10 mouse cellular contexts compared by ENCODE assay signal in the genomic region with DNA sequence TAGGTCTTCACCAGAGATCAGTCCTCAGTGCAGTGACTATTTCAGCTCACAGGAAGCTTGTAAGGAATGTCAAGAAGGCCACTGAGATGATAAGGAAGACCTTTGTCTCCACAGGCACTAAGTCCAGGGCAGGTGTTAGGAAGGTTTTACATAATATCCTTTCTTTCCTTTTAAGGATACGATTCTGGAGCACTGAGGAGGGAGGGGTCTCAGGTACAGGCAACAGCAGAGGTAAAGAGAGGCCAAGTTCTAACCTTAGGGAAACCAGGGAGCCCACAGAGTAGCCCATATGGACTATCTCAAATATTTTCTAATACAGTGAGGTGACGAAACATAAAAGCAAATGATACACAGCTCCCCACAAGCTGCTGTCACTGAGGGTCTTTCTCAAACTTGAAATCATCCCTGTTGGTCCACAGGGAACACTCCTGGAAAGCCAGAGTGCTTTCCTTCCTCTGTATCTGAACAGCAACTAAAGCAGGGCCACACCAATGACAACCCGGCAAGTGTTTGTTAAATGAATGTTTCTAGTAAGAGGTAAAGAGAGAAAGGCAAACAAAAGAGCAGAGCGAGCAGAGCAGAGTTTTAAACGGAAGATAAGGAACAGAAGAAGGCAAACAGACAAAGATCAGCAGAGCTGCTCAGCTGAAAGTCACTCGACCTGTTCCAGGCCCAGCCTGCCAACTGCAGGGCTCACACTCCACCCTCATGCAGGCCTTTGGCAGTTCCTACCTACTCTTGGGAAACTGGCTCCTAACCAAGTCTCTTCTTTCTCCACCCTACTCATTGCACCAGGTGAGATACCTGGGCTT. TPM values are rescaled to one million over a fixed set of nuclear protein-coding genes. Genes with fewer than 3 reads are reported as not detected.
DNase-seq lines count a peak whose midpoint lies in the region; ATAC-seq and TF ChIP-seq lines count a peak whose summit lies in the region.
"Had no signal": no experiment of that assay in that cellular context is flagged by ENCODE, and none has a peak within 500 bp of the region (broad histone marks: within the 10 kb centered on the region; RNA-seq: fewer than 3 reads in every experiment).

No protein-coding gene starts in this region.

- TF ChIP-seq CTCF in liver, postnatal 0 days (IDR thresholded peaks at IDR 0.05; ENCODE audit: low read depth): no peak
- no peak for TF ChIP-seq CTCF in stomach, postnatal 0 days (IDR thresholded peaks at IDR 0.05; ENCODE audit: low read depth)

- no peaks in the 10 kb centered on the region for H3K9me3 ChIP-seq in liver, postnatal 0 days (ENCODE audit: low read length)
- no peaks in the 10 kb centered on the region for H3K9me3 ChIP-seq in stomach, postnatal 0 days (ENCODE audit: control insufficient read depth, low read length)
- H3K9me3 ChIP-seq: midbrain, embryonic 13.5 days had no signal

- H3K27ac ChIP-seq in liver, postnatal 0 days (ENCODE audit: low read depth): peak overlapping the region; percentile 39; the same call in 1 of the 2 replicates
- peak overlapping the region; percentile 63 for H3K27ac ChIP-seq in stomach, postnatal 0 days (replicated peaks)
- H3K27ac ChIP-seq: midbrain, embryonic 13.5 days had no signal

- H3K27me3 ChIP-seq in liver, postnatal 0 days (ENCODE audit: insufficient read depth, low read length): no peaks in the 10 kb centered on the region
- H3K27me3 ChIP-seq in stomach, postnatal 0 days (ENCODE audit: control insufficient read depth, insufficient read depth, low read length): no peaks in the 10 kb centered on the region
- H3K27me3 ChIP-seq: midbrain, embryonic 13.5 days had no signal

- no peak for TF ChIP-seq EP300 in liver, postnatal 0 days (IDR thresholded peaks at IDR 0.05; ENCODE audit: low read depth)
- TF ChIP-seq EP300 in stomach, postnatal 0 days (optimal IDR thresholded peaks at IDR 0.05): no peak

- ATAC-seq in liver, postnatal 0 days: peak; percentile 40; the same call in 1 of the 2 replicates
- ATAC-seq in stomach, postnatal 0 days (ENCODE audit: low FRiP score, low TSS enrichment): peak; percentile 98
- ATAC-seq in CD4-positive, CD25-positive, alpha-beta regulatory T cell, adult 4 months: no peak
- ATAC-seq: midbrain, embryonic 13.5 days had no signal

- DNase-seq in adrenal gland, postnatal 14 days: peak; percentile 10
- DNase-seq in adrenal gland, adult 8-10 months: no peak
- peak; percentile 81 for DNase-seq in urinary bladder, postnatal 14 days (ENCODE audit: low spot score)
- DNase-seq in urinary bladder, postnatal 25 days (ENCODE audit: low spot score): no peak
- DNase-seq in liver, postnatal 0 days: peak; percentile 28
- DNase-seq in stomach, postnatal 0 days (ENCODE audit: low spot score): peak; percentile 90
- no peak for DNase-seq in left cerebral cortex, adult 18-20 months (ENCODE audit: low spot score in 2 of 2)
- DNase-seq: layer of hippocampus, postnatal 36 days had no signal

- 42% methylated on average over 6 of the region's 6 CpGs for WGBS in liver, postnatal 0 days (ENCODE audit: insufficient replicate concordance)
- WGBS in stomach, postnatal 0 days: 30% methylated on average over 6 of the region's 6 CpGs

- H3K4me3 ChIP-seq in liver, postnatal 0 days (ENCODE audit: low read depth, low read length): no peak overlapping the region
- no peak overlapping the region for H3K4me3 ChIP-seq in stomach, postnatal 0 days (ENCODE audit: low read depth, low read length)
- H3K4me3 ChIP-seq: midbrain, embryonic 13.5 days had no signal

- H3K4me2 ChIP-seq in liver, postnatal 0 days (ENCODE audit: low read depth, low read length): peak overlapping the region; percentile 9; the same call in 1 of the 2 replicates
- H3K4me2 ChIP-seq in stomach, postnatal 0 days (replicated peaks; ENCODE audit: low read depth): peak overlapping the region; percentile 6; the same call in 1 of the 2 replicates
- H3K4me2 ChIP-seq: midbrain, embryonic 13.5 days had no signal

- H3K4me1 ChIP-seq in liver, postnatal 0 days (ENCODE audit: insufficient read depth): peaks cover 3% of the 10 kb centered on the region
- no peaks in the 10 kb centered on the region; the same call in 1 of the 2 replicates for H3K4me1 ChIP-seq in stomach, postnatal 0 days (replicated peaks; ENCODE audit: control insufficient read depth, insufficient read depth)
- H3K4me1 ChIP-seq: midbrain, embryonic 13.5 days had no signal

- H3K36me3 ChIP-seq in liver, postnatal 0 days (replicated peaks; ENCODE audit: insufficient read depth, low read length): no peaks in the 10 kb centered on the region
- H3K36me3 ChIP-seq in stomach, postnatal 0 days (ENCODE audit: control insufficient read depth, insufficient read depth, low read length): no peaks in the 10 kb centered on the region; the same call in 1 of the 2 replicates
- H3K36me3 ChIP-seq: midbrain, embryonic 13.5 days had no signal

- H3K9ac ChIP-seq in liver, postnatal 0 days (replicated peaks): no peak overlapping the region; the same call in 1 of the 2 replicates
- no peak overlapping the region for H3K9ac ChIP-seq in stomach, postnatal 0 days (ENCODE audit: low read length)
- H3K9ac ChIP-seq: midbrain, embryonic 13.5 days had no signal

RNA-seq across cellular contexts. Expression of a gene that starts 55.9 kb away (rescaled TPM):
- 58.7 and 62.7 TPM in 2 replicates for total RNA-seq in adrenal gland, postnatal 14 days (2021)
- 10 to 100 TPM; 40.7 to 88.6 (median 54.4) TPM for total RNA-seq in adrenal gland, adult 8-10 months (2022)
- 9.4 and 11.5 TPM in 2 replicates for polyA plus RNA-seq in liver, postnatal 0 days (2015; fragmentation: Nextera tagmentation; extraction: Ambion mirVana)
- polyA plus RNA-seq in stomach, postnatal 0 days (2015; fragmentation: Nextera tagmentation; extraction: Ambion mirVana): 28.9 and 29.7 TPM in 2 replicates
- 10 to 100 TPM; 21.1 to 24.0 TPM for polyA plus RNA-seq in CD4-positive, CD25-positive, alpha-beta regulatory T cell, adult 4 months (2017; shearing (Covaris generic))
- total RNA-seq in left cerebral cortex, adult 18-20 months (2021): 10 to 100 TPM; 18.3 to 24.5 TPM

Comparison
In these comparisons a context has a peak if more than half of its experiments do, and no peak if none do; other contexts are left out.
1. DNase-seq: peak in adrenal gland, postnatal 14 days (single experiment), urinary bladder, postnatal 14 days (single experiment), liver, postnatal 0 days (single experiment) and stomach, postnatal 0 days (single experiment); none in adrenal gland, adult 8-10 months (single experiment), urinary bladder, postnatal 25 days (single experiment) and left cerebral cortex, adult 18-20 months (0 of 2).